Mouse (Mus musculus) A20 (cell line): ENCODE measurements at regions not wholly inside any gene's neighbourhood (a gene's known extent, or its start where the extent isn't known, plus 50 kb on each side); places are given as distances from the start of the nearest gene placed in this dataset.
A peak's percentile ranks its signal among the peaks of the same experiment; 100 is the strongest.

Source experiments
- DNase-seq: peaks from one replicate; pipeline ENCODE4 v3.0.0-alpha.2; 2011; ENCODE audit warnings: low read depth, low spot score

GRCm38 (mm10) chr7:95082248-95082647, 1088.8 kb upstream of the Tenm4 start:
- DNase-seq: no peak

- no peak for DNase-seq
Observed at GRCm38 (mm10) chr7:95084328-95084727, 1086.7 kb upstream of the Tenm4 start.

GRCm38 (mm10) chr7:95091360-95091759, 1079.7 kb upstream of the Tenm4 start:
- DNase-seq: peak; percentile 1

GRCm38 (mm10) chr7:95129020-95129419, 1042.0 kb upstream of the Tenm4 start:
- DNase-seq: no peak

- DNase-seq: no peak
Observed at GRCm38 (mm10) chr7:95133038-95133437, 1038.0 kb upstream of the Tenm4 start.

- no peak for DNase-seq
Observed at GRCm38 (mm10) chr7:95134062-95134625, 1036.9 kb upstream of the Tenm4 start.

GRCm38 (mm10) chr7:95141778-95142177, 1029.3 kb upstream of the Tenm4 start:
- DNase-seq: no peak

GRCm38 (mm10) chr7:95143037-95143436, 1028.0 kb upstream of the Tenm4 start:
- no peak for DNase-seq
